Mouse (Mus musculus) kidney, adult 2 months (tissue): ENCODE results near the gene Sorcs1. TPM values are rescaled to one million over a fixed set of nuclear protein-coding genes. Genes with fewer than 3 reads are reported as not detected.

ENCODE experiments used
- DNase-seq: peaks from one replicate; pipeline ENCODE4 v3.0.0; 2021
- H3K27ac ChIP-seq: fragments of 200-500 bp; 2 replicates; pipeline ENCODE4 v1.5.1; 2012; ENCODE audit warnings: low read depth, low read length, control low read depth, inconsistent platforms; ENCODE audit not compliant: insufficient read depth
- H3K27me3 ChIP-seq: fragments of 200-500 bp; replicated peaks from 2 replicates; pipeline ENCODE4 v1.6.1; 2012; ENCODE audit warnings: mild to moderate bottlenecking, moderate library complexity, low read length, inconsistent platforms; ENCODE audit not compliant: control insufficient read depth, insufficient read depth
- H3K36me3 ChIP-seq: fragments of 200-500 bp; 2 replicates; pipeline ENCODE4 v1.6.1; 2012; ENCODE audit warnings: mild to moderate bottlenecking, moderate library complexity, low read length, inconsistent platforms; ENCODE audit not compliant: control insufficient read depth, insufficient read depth
- H3K4me1 ChIP-seq: fragments of 200-500 bp; 2 replicates; pipeline ENCODE4 v1.6.1; 2011; ENCODE audit warnings: low read length; ENCODE audit not compliant: control insufficient read depth, insufficient read depth
- H3K4me3 ChIP-seq: fragments of 200-500 bp; 2 replicates; pipeline ENCODE4 v1.5.1; 2011; ENCODE audit warnings: mild to moderate bottlenecking, low read depth, low read length, control low read depth; ENCODE audit not compliant: insufficient read depth
- CTCF ChIP-seq: fragments of 200-500 bp; conservative IDR thresholded peaks from 2 replicates; pipeline ENCODE4 v1.5.1; 2011; ENCODE audit warnings: low read depth, mild to moderate bottlenecking, control low read depth, low read length, moderate library complexity, mixed read lengths; ENCODE audit not compliant: insufficient read depth, insufficient read length
- POLR2A ChIP-seq: fragments of 200-500 bp; IDR thresholded peaks from one replicate; pipeline ENCODE4 v1.6.1; 2011; ENCODE audit warnings: low read depth, low read length, control low read depth
- WGBS: fragments of 180-500 bp; shearing (Covaris S2); methylation state at CpG from one replicate; pipeline ENCODE4 v1.1.7; 2018; 5-methylcytosine and 5-hydroxymethylcytosine counted together
- polyA plus RNA-seq: library from polyadenylated mRNA; depleted of rRNA; stranded (reverse); fragments of >200 nt; gene quantifications from 2 replicates; pipeline ENCODE4 v1.2.3, GENCODE M21; 2012

Sorcs1 gene
- polyA plus RNA-seq, 1 experiment = 0.30 TPM

DNA sequence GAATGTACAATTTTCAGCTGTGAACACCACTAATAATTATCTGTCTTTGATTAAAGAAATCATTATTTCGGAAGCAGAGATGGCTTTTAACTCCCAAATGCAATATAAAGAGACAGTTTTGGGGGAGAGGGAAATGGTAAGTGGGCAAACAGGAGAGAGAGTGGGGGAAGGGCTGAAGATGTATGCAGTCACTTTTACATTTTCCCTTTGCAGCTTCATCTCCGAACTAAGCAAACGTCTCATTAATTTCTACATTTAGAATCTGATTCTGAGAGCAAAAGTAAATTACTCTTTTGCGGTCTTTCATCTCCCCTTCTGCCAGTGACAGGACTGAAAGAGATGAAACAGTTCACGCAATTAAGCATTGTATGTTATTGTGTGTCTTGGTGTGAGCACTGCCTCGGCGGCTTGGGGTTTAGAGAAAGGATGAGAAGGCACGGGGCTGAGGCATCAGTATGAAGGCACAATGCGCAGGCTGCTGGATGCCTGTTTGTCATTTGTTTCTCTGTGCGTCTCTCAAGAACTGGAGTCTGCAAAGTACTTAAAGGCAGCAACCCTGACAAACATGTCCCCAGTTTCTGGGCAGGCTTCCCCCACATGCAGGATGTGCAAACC is 163.3 kb downstream of the Sorcs1 start:
- H3K36me3 ChIP-seq = no peaks in the 10 kb centered on the region
- WGBS = 83% methylated on average over 10 of the region's 10 CpGs
- H3K4me3 ChIP-seq = no peak overlapping the region
- H3K27me3 ChIP-seq = no peaks in the 10 kb centered on the region
- TF ChIP-seq POLR2A (no peak), CTCF (no peak)
- DNase-seq = no peak
- H3K27ac ChIP-seq = no peak overlapping the region
- H3K4me1 ChIP-seq = no peaks in the 10 kb centered on the region

GRCm38 (mm10) chr19:50514309-50514830 is 164.1 kb downstream of the Sorcs1 start:
- Histone ChIP-seq H3K4me3 (no peak overlapping the region), H3K4me1 (no peaks in the 10 kb centered on the region), H3K27me3 (no peaks in the 10 kb centered on the region), H3K27ac (no peak overlapping the region), H3K36me3 (no peaks in the 10 kb centered on the region)
- DNase-seq = no peak
- 73% methylated on average over 8 of the region's 8 CpGs for WGBS
- no peak for TF ChIP-seq CTCF
- no peak for TF ChIP-seq POLR2A

DNA sequence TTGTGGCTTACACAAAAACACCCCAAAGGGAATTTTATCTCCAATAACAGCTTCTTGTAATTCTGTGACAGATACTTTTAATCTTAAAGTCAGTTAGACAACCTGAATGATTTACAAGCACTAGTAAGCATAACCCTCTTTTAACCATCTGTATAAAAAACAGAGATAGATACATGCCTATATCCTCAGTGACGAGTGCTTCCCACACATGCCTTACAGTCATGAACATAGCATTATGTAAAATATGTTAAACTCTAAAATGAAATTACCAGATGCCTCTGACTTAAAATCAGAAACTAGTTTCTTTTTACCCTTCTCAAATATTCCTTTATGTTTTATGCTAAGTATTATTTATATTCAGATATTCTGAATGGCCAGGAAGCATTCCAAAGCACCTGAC is 175.6 kb downstream of the Sorcs1 start:
- TF ChIP-seq POLR2A (no peak), CTCF (no peak)
- Histone ChIP-seq H3K27me3 (no peaks in the 10 kb centered on the region), H3K4me1 (no peaks in the 10 kb centered on the region), H3K4me3 (no peak overlapping the region), H3K27ac (no peak overlapping the region), H3K36me3 (no peaks in the 10 kb centered on the region)
- DNase-seq = no peak
- WGBS = 80% methylated on average over 1 of the region's 1 CpGs

- no peak overlapping the region for H3K4me3 ChIP-seq
- H3K27ac ChIP-seq = no peak overlapping the region
- WGBS = 97% methylated on average over 3 of the region's 3 CpGs
- no peak for TF ChIP-seq CTCF
- TF ChIP-seq POLR2A = no peak
- no peaks in the 10 kb centered on the region for H3K27me3 ChIP-seq
- H3K4me1 ChIP-seq = no peaks in the 10 kb centered on the region
- no peaks in the 10 kb centered on the region for H3K36me3 ChIP-seq
- DNase-seq = no peak
These were observed 187.3 kb downstream of the Sorcs1 start for GRCm38 (mm10) chr19:50491121-50491520.

DNA sequence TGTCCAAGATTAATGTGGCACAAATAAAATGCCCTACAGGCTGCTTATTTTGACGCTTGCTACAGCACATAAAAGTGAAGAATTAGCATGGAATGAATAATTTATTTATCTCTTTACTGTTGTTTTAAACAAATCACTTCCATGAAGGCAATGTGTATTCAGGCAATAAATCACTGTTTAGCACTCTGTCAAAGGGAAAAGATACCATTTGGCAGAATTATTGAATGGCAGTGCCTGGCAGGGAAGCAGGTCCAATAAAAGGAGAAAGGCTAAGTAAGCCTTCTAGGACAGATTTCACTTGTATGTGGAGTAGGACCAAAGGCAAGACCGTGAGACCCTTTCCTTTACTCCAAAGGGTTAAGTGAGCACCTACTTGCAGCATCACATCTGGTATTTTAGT is 187.7 kb downstream of the Sorcs1 start:
- Histone ChIP-seq H3K4me3 (no peak overlapping the region), H3K4me1 (no peaks in the 10 kb centered on the region), H3K27ac (no peak overlapping the region), H3K27me3 (no peaks in the 10 kb centered on the region), H3K36me3 (no peaks in the 10 kb centered on the region)
- 54% methylated on average over 2 of the region's 2 CpGs for WGBS
- TF ChIP-seq CTCF = no peak
- no peak for TF ChIP-seq POLR2A
- DNase-seq = no peak

GRCm38 (mm10) chr19:50489786-50490185 is 188.7 kb downstream of the Sorcs1 start:
- 69% methylated on average over 3 of the region's 3 CpGs for WGBS

GRCm38 (mm10) chr19:50488421-50488820 is 190.0 kb downstream of the Sorcs1 start:
- no peak for DNase-seq
- H3K36me3 ChIP-seq = no peaks in the 10 kb centered on the region
- H3K27me3 ChIP-seq = no peaks in the 10 kb centered on the region
- H3K27ac ChIP-seq = no peak overlapping the region
- no peaks in the 10 kb centered on the region for H3K4me1 ChIP-seq
- H3K4me3 ChIP-seq = no peak overlapping the region
- no peak for TF ChIP-seq POLR2A
- TF ChIP-seq CTCF = no peak
- 76% methylated on average over 6 of the region's 6 CpGs for WGBS

More at GRCm38 (mm10) chr19:50489786-50490185, 188.7 kb downstream of the Sorcs1 start:
- no peak for DNase-seq
- no peaks in the 10 kb centered on the region for H3K4me1 ChIP-seq
- H3K4me3 ChIP-seq = no peak overlapping the region
- TF ChIP-seq CTCF = no peak
- TF ChIP-seq POLR2A = no peak
- no peaks in the 10 kb centered on the region for H3K36me3 ChIP-seq
- H3K27me3 ChIP-seq = no peaks in the 10 kb centered on the region
- H3K27ac ChIP-seq = no peak overlapping the region
